Mouse (Mus musculus) urinary bladder, postnatal 36 days (tissue): ENCODE data around the gene Vgll4.

Source experiments
- DNase-seq, 2 experiments: peaks; one replicate each; pipeline ENCODE4 v3.0.0; 2022; ENCODE audit warnings: low spot score in 2 of 2, mixed read lengths in 1 of 2

Gene Vgll4

DNA sequence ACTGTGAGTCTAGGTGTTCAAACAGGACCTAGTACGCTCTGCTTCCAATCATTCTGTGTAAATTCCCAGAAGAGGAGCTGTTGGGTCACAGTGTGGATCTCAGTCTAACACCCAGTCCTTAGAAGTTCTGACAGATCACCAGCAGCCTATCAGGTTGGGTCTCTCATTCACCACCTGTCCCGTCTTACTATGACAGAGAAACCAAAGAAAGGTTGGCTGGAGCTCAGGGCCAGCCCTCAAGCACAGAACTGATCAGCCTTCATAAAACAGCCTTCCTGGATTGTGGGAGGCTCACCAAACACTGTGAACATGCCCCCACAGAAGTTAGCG is 96.0 kb downstream of the Vgll4 start:
- DNase-seq, result no peak

DNA sequence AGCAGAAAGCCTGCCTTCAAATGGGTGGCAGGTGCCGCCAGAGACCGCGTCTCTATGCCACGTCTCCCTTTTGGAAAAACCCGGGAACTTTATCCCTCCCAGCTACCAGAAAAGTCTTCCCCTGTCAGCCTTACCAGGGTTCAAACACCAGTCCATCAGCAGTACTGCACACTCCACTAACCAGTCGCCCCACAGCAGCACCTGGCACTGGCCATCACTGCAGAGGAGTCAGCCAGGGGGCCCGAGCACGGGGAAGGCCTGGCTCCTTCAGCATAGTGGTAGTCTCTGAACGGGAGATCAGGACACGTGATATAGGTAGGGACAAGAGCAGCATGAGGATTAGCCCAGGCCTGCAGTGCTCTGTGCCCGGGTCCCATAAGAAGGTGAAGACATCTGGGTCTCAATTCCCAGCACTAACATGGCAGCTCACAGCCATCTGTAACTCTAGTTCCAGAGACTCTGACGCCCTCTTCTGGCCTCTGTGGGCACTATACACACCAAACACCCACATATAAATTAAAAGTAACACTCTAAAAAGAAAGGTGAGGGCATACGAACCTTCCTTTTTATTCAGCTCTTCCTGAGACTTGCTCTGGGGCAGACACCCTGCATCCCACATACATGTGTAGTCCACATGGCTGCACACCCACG is 98.7 kb downstream of the Vgll4 start:
- DNase-seq, result no peak

DNA sequence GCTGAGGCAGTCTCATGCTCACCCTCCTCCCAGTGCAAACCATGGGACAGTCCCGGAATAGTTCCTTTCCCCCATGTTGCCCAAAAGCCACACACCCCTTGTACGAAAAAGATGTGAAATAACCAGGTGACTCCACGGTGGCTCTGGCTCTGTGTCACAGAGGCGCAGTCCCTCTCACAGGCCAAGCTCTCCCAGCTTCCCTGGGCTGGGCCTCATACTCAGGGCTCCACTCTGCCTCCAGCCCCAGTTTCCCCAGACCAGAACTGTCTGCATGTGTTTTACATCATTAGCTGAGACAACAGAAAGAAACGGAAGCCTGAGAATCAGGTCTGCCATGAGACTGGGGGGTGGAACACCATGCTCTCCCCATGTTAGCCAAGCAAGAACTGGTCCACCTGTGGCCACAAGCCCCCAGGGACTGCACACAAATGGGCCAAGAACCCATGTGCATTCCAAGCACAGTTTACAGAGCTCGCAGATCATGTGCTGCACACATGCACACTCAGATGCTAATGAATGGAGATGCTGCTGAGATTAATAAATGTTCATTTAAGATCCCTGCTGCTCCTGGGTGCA is 100.2 kb downstream of the Vgll4 start:
- no peak for DNase-seq

DNA sequence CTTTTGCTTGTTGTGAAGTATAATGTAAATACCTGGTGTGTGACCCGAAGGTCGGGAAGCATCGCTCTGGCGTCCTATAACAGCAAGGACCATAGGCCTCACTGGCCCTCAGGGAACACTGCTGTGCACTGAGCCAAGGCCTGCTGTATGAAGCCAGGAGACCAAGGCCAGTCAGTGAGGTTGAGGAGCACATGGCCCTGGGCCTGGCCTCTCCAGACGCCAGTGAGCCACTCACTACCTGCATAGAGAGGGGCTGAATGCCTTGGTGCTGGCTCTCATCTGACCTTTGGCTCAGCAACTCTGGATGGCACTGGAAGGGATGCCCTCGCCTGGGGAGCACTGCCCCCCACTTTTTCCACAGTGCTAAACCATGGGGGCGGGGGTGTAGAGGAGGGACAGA is 101.1 kb downstream of the Vgll4 start:
- DNase-seq, result no peak

DNA sequence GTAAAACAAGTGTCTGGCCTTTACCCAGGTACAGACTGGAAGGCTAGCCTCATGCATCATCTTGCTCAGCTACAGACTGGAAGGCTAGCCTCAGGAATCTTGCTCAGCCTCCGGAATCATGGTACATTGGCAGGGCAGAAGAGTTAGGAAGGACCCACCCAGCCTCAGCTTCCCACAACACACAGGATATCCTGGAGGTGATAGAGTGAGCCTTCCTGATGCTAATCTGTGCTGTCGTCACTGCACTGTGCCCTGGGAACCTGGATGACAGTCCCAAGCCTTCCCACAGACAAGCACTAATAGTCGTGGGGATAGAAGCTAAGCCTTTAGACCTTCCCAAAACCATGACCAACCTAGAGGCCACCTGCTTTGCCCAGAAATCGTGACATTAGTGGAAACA is 103.2 kb downstream of the Vgll4 start:
- no peak for DNase-seq

DNA sequence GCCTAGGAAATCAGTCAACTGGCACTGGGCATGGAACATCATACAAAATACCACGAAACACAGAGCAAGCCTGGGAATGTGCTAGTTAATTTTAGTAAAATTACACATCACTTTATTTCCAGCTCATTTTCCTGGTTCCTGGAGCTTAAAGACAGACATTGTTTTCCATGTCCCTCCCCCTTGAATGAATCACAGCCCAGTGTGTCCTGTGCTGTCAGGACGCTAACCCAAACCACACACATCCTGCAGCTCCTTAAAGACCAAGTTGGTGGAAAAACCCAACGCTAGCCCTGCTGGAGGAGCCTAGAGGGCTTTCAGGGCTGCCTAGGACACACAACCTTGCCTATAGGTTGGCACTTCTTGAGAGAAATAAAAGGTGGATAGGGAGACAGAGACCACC is 103.7 kb downstream of the Vgll4 start:
- DNase-seq, result no peak

DNA sequence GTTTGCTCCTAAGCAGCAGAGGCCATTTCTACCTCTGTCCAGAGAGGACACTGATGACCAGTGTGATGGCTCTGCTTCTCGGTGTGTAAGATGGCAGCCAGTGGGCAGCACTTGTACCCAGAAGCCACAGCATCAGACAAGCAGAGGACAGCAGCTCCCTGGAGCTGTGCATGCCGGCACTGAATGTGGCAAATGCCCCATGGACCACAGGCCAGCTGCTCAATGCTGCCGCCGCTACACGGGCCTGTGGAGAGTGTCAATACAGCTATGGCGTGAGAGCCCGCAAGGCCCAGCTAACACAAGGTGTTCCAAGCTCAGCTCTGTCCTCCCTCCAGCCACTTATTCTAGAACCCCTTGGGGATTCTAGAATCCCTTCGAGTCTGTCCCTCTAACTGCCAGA is 105.4 kb downstream of the Vgll4 start:
- no peak for DNase-seq

DNA sequence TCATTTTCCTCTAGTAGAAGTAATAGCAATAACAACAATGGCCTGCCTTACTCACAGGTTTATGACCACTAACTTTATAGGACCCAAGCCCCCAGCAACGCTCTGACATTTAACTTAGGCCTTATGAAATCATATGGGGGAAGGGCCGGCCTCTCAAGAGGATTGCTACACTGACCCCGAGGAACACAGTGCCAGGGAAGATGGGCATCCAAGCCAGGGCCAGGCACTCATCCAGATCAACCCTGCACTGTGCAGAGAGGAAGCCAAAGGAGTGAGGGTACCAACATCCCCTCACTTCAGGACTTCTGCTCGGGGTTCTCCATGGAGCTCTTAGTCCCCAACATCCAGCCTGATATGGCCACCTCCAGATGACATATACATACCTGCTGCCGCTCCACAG is 106.3 kb downstream of the Vgll4 start:
- peak in 1 of 2 experiments; percentile 53 for DNase-seq

DNA sequence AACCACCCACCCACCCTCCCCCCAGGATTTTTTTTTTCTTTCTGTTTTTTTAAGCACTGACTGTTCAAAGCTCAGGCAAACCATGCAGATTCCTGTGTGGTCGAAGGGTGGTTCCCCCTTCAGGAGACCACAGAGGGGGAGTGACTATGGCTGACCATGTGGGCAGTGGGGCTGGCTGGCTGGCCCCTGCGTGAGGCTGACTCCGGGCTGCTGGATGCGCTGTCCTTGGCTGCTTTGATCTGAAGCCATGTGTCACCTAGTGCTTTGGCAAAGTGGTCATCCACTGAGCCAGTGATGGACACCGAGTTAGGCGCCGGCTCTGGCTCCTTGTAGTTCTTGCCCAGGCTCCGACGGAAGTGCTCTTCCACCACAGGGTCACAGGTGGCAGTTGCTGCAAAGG is 107.7 kb downstream of the Vgll4 start:
- DNase-seq, result no peak

DNA sequence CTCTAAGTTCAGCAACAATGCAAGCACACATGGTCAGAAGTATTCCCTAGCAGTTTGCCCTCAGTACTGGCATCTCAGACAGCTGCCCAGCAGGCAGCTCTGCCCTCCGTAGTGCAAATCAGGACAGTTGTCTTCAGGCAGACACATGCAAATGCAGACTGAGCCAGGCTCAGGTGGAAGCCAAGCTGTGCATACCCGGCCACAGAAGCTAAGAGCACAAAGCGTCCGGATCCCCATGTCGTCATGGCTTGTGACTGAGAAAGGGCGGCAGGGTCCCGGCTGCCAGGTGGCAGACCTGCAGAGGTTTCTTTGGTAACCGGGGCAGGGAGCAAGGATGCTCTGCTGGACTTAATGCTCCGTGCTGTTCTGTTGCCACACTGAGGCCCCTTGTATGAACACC is 108.2 kb downstream of the Vgll4 start:
- DNase-seq, result no peak

DNA sequence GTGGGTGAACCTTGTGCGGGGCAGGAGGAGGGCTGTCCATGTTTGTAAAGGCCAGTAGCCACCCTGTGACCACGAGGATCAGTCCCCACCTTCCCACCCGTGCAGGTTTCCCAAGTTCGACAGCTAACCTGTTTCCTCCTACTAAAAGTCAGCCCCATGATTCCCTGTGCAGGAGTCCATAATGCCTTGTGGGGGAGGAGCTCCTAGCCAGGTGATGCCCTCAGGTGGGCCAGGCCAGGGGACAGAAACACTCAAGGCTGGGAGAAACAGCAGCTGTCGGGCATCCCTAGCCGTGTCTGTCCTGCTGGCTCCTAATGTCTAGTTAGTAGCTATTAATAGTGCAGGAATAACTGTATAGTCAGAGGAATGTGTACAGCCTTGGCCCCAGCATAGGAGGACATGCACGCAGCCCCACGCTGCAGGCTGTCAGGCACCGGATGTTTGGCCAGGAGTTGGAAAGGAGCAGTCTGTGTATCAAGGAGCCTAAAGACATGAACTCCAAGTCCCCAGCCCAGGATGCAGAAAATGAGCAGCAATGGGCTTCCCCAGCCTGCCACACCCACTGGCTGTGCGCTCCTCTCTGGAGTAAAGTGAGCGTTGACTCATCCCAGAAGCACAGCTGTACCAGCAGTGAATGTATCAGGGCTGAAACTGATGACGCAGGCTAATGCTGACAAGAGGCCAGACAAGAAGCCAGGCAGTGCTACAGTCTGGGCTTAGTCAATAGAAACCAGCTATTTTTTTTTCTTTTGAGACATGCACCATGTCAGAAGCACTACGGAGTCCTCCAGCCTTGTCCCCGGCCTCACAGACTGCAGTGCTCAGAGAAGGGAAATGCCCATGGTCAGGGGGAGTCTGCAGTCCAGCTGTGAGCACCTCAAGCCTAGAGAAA is 108.9 kb downstream of the Vgll4 start:
- DNase-seq, result peak in 1 of 2 experiments; percentile 57

DNA sequence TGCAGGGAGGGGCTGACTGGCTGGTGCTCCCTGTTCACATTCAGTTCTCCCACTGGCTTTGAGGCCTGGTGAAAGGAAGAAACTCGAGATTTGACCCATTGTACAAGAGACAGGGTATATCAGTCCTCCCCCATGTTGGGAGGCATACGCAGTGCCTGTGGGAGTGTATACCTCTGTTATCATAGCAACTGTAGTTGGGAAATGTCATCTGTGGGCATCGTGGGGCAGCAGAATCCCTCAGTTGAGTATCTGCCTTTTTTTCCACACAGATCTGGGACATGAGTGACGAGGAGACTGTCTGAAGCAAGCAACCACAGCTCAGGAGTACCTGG is 111.1 kb downstream of the Vgll4 start:
- no peak for DNase-seq

DNA sequence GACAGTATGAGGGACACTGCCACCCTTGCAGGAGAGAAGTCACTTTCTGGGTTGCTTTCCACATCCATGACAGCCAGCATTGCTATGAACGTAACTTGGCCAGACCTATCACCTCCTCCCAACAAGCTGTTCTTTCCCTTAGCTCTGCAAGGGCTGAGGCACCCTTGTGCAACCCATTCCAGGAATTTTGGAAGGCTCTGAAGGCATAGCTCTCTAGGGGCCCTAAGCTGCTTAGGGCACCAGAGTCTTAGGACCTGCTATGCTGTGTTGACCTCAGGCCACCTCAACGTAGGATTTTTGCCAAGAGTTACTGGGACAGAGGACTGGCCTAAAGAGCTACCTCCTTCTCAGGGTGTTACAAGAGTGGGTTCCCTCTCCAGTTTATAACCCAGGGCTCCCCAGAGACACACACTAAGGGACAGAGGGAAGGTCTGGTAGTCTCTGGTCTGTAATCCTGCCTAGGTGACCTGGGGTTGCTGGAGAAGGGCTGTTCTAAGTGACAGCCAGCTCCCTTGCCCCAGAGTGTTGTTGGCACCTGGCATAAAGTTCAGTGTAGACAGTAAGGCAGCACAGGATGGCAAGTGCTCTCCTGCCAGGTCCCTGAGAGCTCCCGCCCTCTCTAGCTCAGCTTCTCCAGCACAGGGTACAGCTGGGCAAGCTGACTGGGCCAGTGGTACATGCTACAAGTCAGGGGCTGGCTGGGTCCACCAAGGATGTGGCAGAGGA is 111.6 kb downstream of the Vgll4 start:
- DNase-seq, result peak in 1 of 2 experiments; percentile 59

DNA sequence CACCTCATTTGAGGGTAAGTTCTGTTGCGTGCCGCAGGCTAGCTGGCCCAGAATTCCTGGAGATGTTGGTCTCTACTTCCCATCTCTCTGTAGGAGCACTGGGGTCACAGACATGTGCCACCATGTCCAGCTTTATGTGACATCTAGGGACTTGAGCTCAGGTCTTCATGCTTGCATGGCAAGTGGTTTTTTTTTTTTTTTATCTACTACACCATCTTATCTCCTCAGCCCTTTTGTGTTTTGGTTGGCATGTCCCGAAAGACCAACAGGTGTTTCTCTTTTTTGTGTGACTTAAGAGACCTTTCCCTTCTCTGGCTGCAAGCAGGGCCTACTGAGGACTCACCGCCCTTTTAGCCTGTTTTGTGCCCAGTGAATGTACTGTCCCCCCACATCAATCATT is 113.3 kb downstream of the Vgll4 start:
- DNase-seq, result no peak

DNA sequence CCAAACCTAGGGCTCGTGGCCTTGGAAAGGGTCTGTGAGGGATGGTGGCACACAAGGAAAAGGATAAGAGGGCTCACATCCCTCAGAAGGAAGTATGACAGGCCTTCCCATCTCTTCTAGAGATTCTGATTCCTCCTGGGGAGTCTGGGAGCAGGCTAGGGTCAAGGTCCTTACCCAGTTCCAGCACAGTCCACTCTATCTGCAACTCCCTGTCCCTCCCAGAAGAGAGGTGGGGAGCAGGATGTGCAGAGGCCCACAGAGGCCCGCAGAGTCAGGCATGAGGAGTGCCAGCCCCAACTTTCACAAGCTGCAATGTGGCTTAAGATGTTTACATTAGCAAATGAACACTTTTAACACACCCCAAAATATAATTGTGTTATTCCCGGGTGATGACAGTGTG is 114.2 kb downstream of the Vgll4 start:
- DNase-seq, result no peak

DNA sequence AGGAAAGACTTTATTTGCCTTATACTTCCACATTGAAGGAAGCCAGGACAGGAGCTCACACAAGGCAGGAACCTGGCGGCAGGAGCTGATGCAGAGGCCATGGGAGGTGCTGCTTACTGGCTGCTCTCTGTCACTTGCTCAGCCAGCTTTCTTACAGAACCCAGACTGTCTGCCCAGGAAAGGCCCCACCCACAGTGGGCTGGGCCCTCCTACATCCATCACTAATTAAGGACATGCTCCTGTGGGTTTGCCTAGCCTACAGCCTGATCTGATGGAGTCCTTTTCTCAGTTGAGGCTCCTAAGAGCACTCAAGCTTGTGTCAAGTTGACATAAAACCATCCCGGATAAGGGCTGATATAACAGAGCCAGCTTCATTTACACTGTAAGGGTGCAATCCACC is 115.4 kb downstream of the Vgll4 start:
- no peak for DNase-seq

DNA sequence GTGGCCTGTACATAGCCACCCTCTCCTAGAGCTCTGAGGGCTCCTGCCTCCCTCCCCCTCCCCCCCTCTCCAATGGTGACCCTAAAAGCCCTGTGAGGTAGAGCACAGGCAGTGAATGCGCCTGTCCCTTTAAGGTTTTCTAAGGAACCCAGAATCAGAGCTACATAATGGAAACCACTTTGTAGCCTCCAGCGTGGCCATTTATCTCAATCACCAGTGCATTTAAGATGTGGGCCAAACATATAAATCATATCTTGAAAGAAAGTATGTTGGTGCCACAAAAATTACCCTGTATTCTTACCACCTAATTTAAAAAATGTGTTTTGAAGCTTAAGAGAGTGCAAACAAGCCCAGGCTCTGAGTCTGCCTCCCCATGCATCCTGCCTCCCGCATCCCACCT is 117.1 kb downstream of the Vgll4 start:
- no peak for DNase-seq

DNA sequence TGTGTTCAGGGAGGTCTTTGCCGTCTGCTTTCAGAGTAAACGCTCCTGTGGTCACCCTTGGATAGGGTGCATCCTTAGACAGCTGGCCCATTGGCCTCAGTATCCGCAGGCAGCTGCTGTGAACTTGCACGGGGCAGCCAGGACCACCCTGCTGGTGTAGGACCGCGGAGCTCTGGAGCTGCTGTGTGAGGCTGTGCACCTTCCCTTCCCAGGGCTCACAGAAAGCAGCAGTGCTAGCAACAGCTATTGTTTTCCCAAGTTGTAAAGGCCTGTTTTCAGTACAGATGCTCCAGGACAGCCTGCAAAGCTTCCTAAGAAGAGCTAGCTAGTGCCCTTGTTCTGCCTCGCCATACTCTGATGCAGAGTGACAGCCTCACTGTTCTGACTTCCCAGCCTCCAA is 118.1 kb downstream of the Vgll4 start:
- DNase-seq, result no peak

DNA sequence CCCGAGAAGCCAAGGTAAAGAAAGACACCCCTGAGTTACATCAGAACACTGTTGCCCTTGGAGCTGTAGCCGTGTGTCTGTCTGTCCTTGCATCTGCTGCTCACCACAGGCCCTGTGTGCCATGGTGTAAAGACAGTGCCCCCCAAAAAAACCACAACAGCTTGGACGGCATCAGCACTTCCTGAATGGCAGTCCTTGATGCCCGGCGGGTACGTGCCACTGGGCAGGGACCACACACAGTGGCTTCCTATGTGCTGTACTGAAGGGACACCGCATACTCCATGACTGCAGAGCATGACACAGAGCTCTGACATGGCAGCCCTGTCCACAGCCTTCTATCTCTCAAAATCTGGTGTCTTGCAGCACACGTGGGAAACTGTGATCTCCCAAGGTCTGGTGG is 120.0 kb downstream of the Vgll4 start:
- no peak for DNase-seq

DNA sequence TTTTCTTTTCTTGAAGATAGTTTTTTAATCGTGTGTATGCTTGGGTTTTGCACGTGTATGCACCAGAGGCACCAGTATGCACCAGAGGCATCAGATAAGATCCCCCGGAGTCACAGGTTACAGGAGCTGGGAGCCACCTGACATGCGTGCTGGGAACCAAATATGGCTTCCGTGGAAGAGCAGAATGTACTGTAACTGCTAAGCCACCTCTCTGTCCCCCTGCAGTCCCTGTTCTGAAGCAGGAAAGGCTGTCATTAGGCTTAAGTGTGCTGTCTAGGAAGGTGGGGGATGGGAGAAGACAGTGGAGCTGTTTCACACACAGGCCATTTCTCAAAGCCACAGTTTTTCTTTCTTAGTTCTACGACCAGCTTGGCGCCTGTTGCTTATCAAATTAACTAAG is 121.0 kb downstream of the Vgll4 start:
- no peak for DNase-seq

DNA sequence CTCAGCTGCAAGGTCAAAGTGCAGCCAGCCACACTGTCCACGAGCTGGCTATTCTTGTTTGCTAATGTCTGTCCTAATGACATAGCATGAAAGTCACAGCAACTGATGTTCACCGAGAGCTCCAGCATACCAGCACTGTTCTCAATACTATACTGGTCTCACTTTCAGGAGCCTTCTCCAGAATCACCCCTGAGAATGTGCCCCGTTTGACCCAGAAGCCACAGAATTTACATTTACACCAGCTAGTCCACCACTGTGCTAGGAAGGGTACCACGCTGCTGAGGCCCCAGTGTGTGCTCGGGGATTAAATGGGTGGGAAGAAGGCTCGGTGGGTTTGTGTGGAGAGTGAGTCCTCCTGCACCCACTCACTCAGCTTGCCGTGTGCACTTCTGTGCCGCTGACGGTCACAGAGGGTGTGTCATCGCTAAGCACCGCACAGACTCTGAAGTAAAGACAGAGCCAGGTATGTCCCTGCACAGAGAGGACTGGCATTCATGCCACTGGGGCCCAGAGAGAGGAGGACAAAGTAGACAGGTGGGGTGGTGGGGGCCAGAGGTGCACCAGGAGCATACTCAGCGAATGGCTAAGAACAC is 122.1 kb downstream of the Vgll4 start:
- DNase-seq, result no peak

DNA sequence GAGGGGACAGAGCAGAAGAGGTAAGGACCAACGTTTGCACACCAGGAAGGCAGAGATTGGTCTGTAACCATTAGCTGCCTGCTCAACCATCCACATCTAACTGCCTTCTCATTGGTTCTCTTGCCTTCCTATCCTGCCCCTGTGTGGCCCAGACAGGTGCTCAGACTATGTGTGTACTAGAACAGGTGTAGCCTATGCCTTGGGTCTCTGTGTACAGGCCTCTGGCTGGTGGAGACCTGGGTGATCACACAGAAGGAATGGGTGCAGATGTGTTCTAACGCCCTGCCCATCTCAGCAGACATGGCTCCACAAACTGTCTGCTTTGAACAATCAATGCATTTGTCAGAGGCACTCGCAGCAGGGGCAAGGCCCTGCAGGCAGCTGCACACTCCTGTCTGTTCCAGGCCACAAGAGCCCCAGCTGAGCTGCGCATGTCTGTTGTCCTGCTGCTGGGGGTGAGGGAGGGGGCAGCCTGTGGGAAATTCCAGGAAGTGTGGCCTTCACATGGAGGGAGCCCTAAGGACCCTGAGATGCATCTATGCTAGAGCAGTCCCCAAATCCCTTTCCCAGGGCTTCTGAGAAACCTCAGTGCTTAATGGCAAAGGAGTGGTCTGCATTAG is 123.5 kb downstream of the Vgll4 start:
- no peak for DNase-seq
